Mouse (Mus musculus) erythroblast, adult 5-6 weeks (primary cell): Measurements from ENCODE around the gene Enpp4. TPM values are rescaled to one million over a fixed set of nuclear protein-coding genes. Genes with fewer than 3 reads are reported as not detected.

ENCODE experiments used
- ATAC-seq: replicated peaks from 2 replicates; pipeline ENCODE4 v1.8.0; 2016; ENCODE audit warnings: moderate number of reproducible peaks, mild to moderate bottlenecking, moderate TSS enrichment, inconsistent platforms; ENCODE audit not compliant: poor library complexity, low FRiP score, severe bottlenecking
- total RNA-seq, 2 experiments: library from RNA; stranded (forward) in 1 of 2; stranded (reverse) in 1 of 2; fragments of 150-400 nt in 1 of 2; fragments of 200-764, 138-1000 nt in 1 of 2; gene quantifications; 2 replicates each; pipeline versions ENCODE4 v1.2.3 to v1.2.4; 2015 to 2017; ENCODE audit warnings: low replicate concordance in 2 of 2

Gene Enpp4
- total RNA-seq, 2 experiments from 2014 or later = 4.6 to 4.8 TPM

GRCm38 (mm10) chr17:44100906-44101305 is 4.7 kb downstream of the Enpp4 start:
- no peak for ATAC-seq

GRCm38 (mm10) chr17:44100486-44100885 is 5.1 kb downstream of the Enpp4 start:
- no peak for ATAC-seq

- no peak for ATAC-seq
Observed at GRCm38 (mm10) chr17:44091512-44091911, 14.1 kb downstream of the Enpp4 start.

- no peak for ATAC-seq
Observed at GRCm38 (mm10) chr17:44090916-44091315, 14.7 kb downstream of the Enpp4 start.

- no peak for ATAC-seq
Observed at GRCm38 (mm10) chr17:44088226-44088625, 17.4 kb downstream of the Enpp4 start.

GRCm38 (mm10) chr17:44083156-44083555 is 22.5 kb downstream of the Enpp4 start:
- ATAC-seq = no peak

- peak; percentile 87 for ATAC-seq
Observed at GRCm38 (mm10) chr17:44078631-44079350, 26.8 kb downstream of the Enpp4 start, which contains the start of gene Enpp5. Gene Enpp5 (plus strand): TSS chr17:44078813.

GRCm38 (mm10) chr17:44077843-44078160 is 27.8 kb downstream of the Enpp4 start:
- ATAC-seq = no peak

GRCm38 (mm10) chr17:44077146-44077842 is 28.3 kb downstream of the Enpp4 start:
- ATAC-seq = 0 out of 2 replicates have a peak, but pooled peaks have one; percentile 48

GRCm38 (mm10) chr17:44076051-44076680 is 29.4 kb downstream of the Enpp4 start:
- 0 out of 2 replicates have a peak, but pooled peaks have one; percentile 51 for ATAC-seq

GRCm38 (mm10) chr17:44075601-44076000 is 30.0 kb downstream of the Enpp4 start:
- ATAC-seq = no peak

GRCm38 (mm10) chr17:44071680-44072079 is 33.9 kb downstream of the Enpp4 start:
- no peak for ATAC-seq

GRCm38 (mm10) chr17:44068876-44069275 is 36.7 kb downstream of the Enpp4 start:
- no peak for ATAC-seq

GRCm38 (mm10) chr17:44061289-44061890 is 44.2 kb downstream of the Enpp4 start:
- no peak for ATAC-seq

- ATAC-seq = no peak
Observed at GRCm38 (mm10) chr17:44060781-44061180, 44.8 kb downstream of the Enpp4 start.

- 0 out of 2 replicates have a peak, but pooled peaks have one; percentile 20 for ATAC-seq
Observed at GRCm38 (mm10) chr17:44058145-44058544, 47.5 kb downstream of the Enpp4 start.

GRCm38 (mm10) chr17:44057123-44057522 is 48.5 kb downstream of the Enpp4 start:
- no peak for ATAC-seq

- ATAC-seq = no peak
Observed at GRCm38 (mm10) chr17:44053427-44053826, 52.2 kb downstream of the Enpp4 start.
